Mouse (Mus musculus) kidney, embryonic 16.5 days (tissue): ENCODE measurements at regions not wholly inside any gene's neighbourhood (a gene's known extent, or its start where the extent isn't known, plus 50 kb on each side); places are given as distances from the start of the nearest gene placed in this dataset.
A peak's percentile ranks its signal among the peaks of the same experiment; 100 is the strongest.

Source experiments
- ATAC-seq: fragments of 200-750 bp; cut with Nextera tagmentation; 2 replicates; pipeline ENCODE4 v1.8.0; 2017; ENCODE audit warnings: moderate TSS enrichment; ENCODE audit not compliant: low FRiP score, low TSS enrichment
- H3K27ac ChIP-seq: fragments of 300-500 bp; sonication (generic); 2 replicates; pipeline ENCODE4 v1.5.1; 2014; ENCODE audit warnings: low read length
- H3K27me3 ChIP-seq: fragments of 300-500 bp; sonication (generic); 2 replicates; pipeline ENCODE4 v1.6.1; 2014; ENCODE audit warnings: low read length, control low read depth, mixed read lengths; ENCODE audit not compliant: insufficient read depth
- H3K36me3 ChIP-seq: fragments of 300-500 bp; sonication (generic); 2 replicates; pipeline ENCODE4 v1.6.1; 2014; ENCODE audit warnings: low read length, control low read depth, mixed read lengths; ENCODE audit not compliant: insufficient read depth
- H3K4me1 ChIP-seq: fragments of 300-500 bp; sonication (generic); 2 replicates; pipeline ENCODE4 v1.6.1; 2014; ENCODE audit warnings: low read length, control low read depth, mixed read lengths; ENCODE audit not compliant: insufficient read depth
- H3K4me2 ChIP-seq: fragments of 300-500 bp; sonication (generic); replicated peaks from 2 replicates; pipeline ENCODE4 v1.6.1; 2014; ENCODE audit warnings: low read depth, low read length
- H3K4me3 ChIP-seq: fragments of 300-500 bp; sonication (generic); 2 replicates; pipeline ENCODE4 v1.5.1; 2014; ENCODE audit warnings: mild to moderate bottlenecking, low read length
- H3K9ac ChIP-seq: fragments of 300-500 bp; sonication (generic); replicated peaks from 2 replicates; pipeline ENCODE4 v1.6.1; 2014; ENCODE audit warnings: low read length
- H3K9me3 ChIP-seq: fragments of 300-500 bp; sonication (generic); 2 replicates; pipeline ENCODE4 v1.6.1; 2016; ENCODE audit warnings: low read length, control low read depth
- WGBS: fragments of 180-500 bp; shearing (Covaris S2); extraction: QIAGEN DNeasy Blood & Tissue Kit; methylation state at CpG from one replicate; pipeline ENCODE4 v1.1.7; 2014; 5-methylcytosine and 5-hydroxymethylcytosine counted together

DNA sequence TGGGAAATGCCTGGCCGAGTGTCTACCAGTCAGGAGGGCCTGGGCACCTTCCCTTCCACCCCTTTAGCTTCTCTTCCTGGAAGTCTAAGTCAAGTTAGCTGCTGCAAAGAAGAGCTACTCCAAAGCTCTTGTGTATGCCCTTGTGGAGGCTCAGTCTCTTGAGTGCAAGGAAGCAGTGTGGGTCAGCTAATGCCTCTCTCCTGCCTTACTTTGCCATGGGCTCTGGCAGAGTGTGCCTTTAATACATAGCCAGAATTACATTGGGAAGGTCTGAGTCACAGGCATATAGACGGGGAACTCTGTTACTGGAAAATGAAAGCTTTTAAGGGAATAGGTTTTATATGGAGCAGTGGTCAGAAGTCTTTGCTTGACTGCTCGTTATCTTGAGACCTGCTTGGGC lies 201.7 kb downstream of the Stim2 start:
- H3K27ac ChIP-seq = peak overlapping the region; percentile 16; the same call in 1 of the 2 replicates
- peak; percentile 62 for ATAC-seq
- H3K36me3 ChIP-seq = no peaks in the 10 kb centered on the region
- no peak overlapping the region for H3K4me3 ChIP-seq
- H3K4me1 ChIP-seq = 0 out of 2 replicates have a peak, but pooled peaks cover 3% of the 10 kb centered on the region
- no peak overlapping the region for H3K9ac ChIP-seq
- H3K4me2 ChIP-seq = peak overlapping the region; percentile 34
- WGBS = 50% methylated on average over 3 of the region's 3 CpGs
- H3K9me3 ChIP-seq = no peaks in the 10 kb centered on the region
- H3K27me3 ChIP-seq = no peaks in the 10 kb centered on the region

DNA sequence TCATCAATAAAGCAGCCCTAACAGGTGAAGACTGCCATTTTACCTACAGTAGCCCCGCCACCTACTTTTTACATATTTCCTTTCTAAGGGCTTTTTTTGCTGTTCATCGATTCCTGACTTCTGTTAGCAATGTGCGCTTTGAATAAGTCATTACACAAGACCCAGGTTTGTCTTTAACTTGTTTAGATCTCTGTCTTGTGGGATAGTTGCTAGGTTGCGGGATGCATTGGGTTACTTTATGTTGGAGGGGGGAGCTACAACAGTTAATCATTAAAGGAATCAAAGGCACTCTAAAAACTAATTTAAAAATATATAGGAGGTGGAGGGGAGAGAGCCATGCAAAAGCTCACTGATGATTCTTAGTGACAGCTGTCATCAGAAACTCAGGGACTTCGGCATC lies 202.3 kb downstream of the Stim2 start:
- Histone ChIP-seq H3K4me3 (no peak overlapping the region), H3K27ac (0 out of 2 replicates have a peak overlapping the region, but pooled peaks have one; percentile 16), H3K4me1 (0 out of 2 replicates have a peak, but pooled peaks cover 3% of the 10 kb centered on the region), H3K36me3 (no peaks in the 10 kb centered on the region), H3K9me3 (no peaks in the 10 kb centered on the region), H3K4me2 (peak overlapping the region; percentile 34), H3K27me3 (no peaks in the 10 kb centered on the region), H3K9ac (no peak overlapping the region)
- ATAC-seq = peak; percentile 83; the same call in 1 of the 2 replicates
- WGBS = 68% methylated on average over 5 of the region's 5 CpGs

GRCm38 (mm10) chr5:54211457-54211856 lies 213.2 kb downstream of the Stim2 start:
- no peak overlapping the region for H3K9ac ChIP-seq
- no peaks in the 10 kb centered on the region for H3K9me3 ChIP-seq
- H3K4me2 ChIP-seq = no peak overlapping the region
- no peaks in the 10 kb centered on the region for H3K4me1 ChIP-seq
- no peak overlapping the region for H3K4me3 ChIP-seq
- no peaks in the 10 kb centered on the region for H3K36me3 ChIP-seq
- no peak overlapping the region for H3K27ac ChIP-seq
- no peak for ATAC-seq
- H3K27me3 ChIP-seq = no peaks in the 10 kb centered on the region

GRCm38 (mm10) chr5:54212038-54212589 lies 213.8 kb downstream of the Stim2 start:
- Histone ChIP-seq H3K27ac (no peak overlapping the region), H3K27me3 (no peaks in the 10 kb centered on the region), H3K4me2 (no peak overlapping the region), H3K36me3 (no peaks in the 10 kb centered on the region), H3K4me3 (no peak overlapping the region), H3K9ac (no peak overlapping the region), H3K4me1 (no peaks in the 10 kb centered on the region), H3K9me3 (no peaks in the 10 kb centered on the region)
- ATAC-seq = peak; percentile 73; the same call in 1 of the 2 replicates
- WGBS = 28% methylated on average over 5 of the region's 5 CpGs

DNA sequence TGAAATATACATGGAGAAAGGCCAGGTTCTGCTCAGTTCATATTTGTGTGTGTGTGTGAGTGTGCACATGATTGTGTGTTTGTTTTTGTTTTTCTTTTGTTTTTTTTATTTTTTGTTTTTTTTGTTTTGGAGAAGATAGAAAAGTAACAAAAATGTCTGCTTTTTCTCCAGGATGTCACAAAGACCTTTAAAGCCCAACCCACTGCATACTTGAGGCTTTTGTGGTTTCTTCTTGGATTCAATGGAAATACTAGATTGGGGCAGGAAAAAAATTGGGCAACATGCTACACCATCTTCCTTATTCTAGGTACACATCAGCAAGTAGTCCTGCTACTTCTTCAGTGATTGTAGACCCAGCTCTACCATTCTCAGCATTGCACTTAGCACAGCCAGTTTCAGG lies 226.7 kb downstream of the Stim2 start:
- Histone ChIP-seq H3K9ac (no peak overlapping the region), H3K4me1 (no peaks in the 10 kb centered on the region), H3K36me3 (no peaks in the 10 kb centered on the region), H3K4me2 (no peak overlapping the region), H3K27me3 (no peaks in the 10 kb centered on the region), H3K27ac (no peak overlapping the region), H3K9me3 (no peaks in the 10 kb centered on the region), H3K4me3 (no peak overlapping the region)
- ATAC-seq = no peak

- no peak for ATAC-seq
- no peaks in the 10 kb centered on the region for H3K27me3 ChIP-seq
- WGBS = 71% methylated on average over 1 of the region's 1 CpGs
- no peak overlapping the region for H3K4me2 ChIP-seq
- H3K36me3 ChIP-seq = no peaks in the 10 kb centered on the region
- no peak overlapping the region for H3K27ac ChIP-seq
- no peaks in the 10 kb centered on the region for H3K9me3 ChIP-seq
- no peak overlapping the region for H3K4me3 ChIP-seq
- no peak overlapping the region for H3K9ac ChIP-seq
- H3K4me1 ChIP-seq = no peaks in the 10 kb centered on the region
Measured at GRCm38 (mm10) chr5:54234580-54234979, 236.3 kb downstream of the Stim2 start.

DNA sequence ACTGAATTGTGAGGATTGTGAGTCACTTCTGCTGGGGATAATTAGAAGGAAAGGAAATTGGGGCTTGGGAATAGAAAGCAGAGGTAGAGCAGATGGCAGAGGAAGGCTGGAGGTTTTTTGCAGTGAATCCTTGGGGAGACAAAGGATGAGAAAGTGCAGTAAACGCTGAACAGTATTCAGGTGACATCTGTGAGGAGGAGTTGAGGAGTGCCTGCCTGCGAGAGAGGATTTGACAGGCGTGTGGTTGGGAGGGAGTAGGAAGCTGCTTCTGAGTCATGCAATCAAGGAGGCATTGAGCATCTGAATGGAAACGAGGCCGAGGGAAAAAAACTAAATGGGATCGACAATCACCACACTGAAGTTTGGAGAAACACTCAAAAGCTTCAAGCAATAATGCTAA lies 236.9 kb downstream of the Stim2 start:
- Histone ChIP-seq H3K9me3 (no peaks in the 10 kb centered on the region), H3K4me2 (no peak overlapping the region), H3K27ac (no peak overlapping the region), H3K4me3 (no peak overlapping the region), H3K27me3 (no peaks in the 10 kb centered on the region), H3K4me1 (no peaks in the 10 kb centered on the region), H3K36me3 (no peaks in the 10 kb centered on the region), H3K9ac (no peak overlapping the region)
- 57% methylated on average over 6 of the region's 6 CpGs for WGBS
- ATAC-seq = no peak

- no peak overlapping the region for H3K9ac ChIP-seq
- no peaks in the 10 kb centered on the region for H3K27me3 ChIP-seq
- WGBS = 86% methylated on average over 2 of the region's 2 CpGs
- H3K4me3 ChIP-seq = no peak overlapping the region
- no peaks in the 10 kb centered on the region for H3K9me3 ChIP-seq
- no peak overlapping the region for H3K27ac ChIP-seq
- no peaks in the 10 kb centered on the region for H3K4me1 ChIP-seq
- H3K4me2 ChIP-seq = no peak overlapping the region
- ATAC-seq = no peak
- H3K36me3 ChIP-seq = no peaks in the 10 kb centered on the region
Measured at GRCm38 (mm10) chr5:54237226-54237625, 238.9 kb downstream of the Stim2 start.

GRCm38 (mm10) chr5:54238646-54239167 lies 240.4 kb downstream of the Stim2 start:
- Histone ChIP-seq H3K4me2 (no peak overlapping the region), H3K36me3 (no peaks in the 10 kb centered on the region), H3K4me1 (no peaks in the 10 kb centered on the region), H3K4me3 (no peak overlapping the region), H3K27me3 (no peaks in the 10 kb centered on the region), H3K9ac (no peak overlapping the region), H3K27ac (no peak overlapping the region), H3K9me3 (no peaks in the 10 kb centered on the region)
- WGBS = 75% methylated on average over 3 of the region's 3 CpGs
- no peak for ATAC-seq

DNA sequence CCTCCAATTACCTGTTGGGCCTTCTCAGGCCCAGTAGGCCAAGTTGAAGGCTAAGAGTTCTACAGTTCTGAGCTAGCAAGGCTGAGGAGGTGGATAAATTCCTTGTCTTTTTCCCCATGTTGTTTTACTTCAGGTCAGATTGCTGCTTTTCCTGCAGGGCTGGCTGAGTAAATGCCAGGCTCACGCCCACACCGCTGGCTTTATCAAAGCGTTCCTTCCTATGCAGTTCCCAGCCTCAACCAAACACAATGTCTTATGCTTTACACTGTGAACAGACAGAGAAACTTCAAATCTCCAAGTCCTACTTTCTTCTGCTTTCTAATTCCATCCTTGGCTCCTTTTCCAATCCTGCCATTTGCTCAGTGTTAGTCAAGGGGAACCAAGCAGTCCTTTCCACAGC lies 241.3 kb downstream of the Stim2 start:
- H3K36me3 ChIP-seq = no peaks in the 10 kb centered on the region
- 81% methylated on average over 3 of the region's 3 CpGs for WGBS
- no peaks in the 10 kb centered on the region for H3K27me3 ChIP-seq
- no peak overlapping the region for H3K4me3 ChIP-seq
- no peak overlapping the region for H3K4me2 ChIP-seq
- no peak overlapping the region for H3K9ac ChIP-seq
- no peak for ATAC-seq
- no peaks in the 10 kb centered on the region for H3K9me3 ChIP-seq
- H3K27ac ChIP-seq = no peak overlapping the region
- H3K4me1 ChIP-seq = no peaks in the 10 kb centered on the region
